Mouse (Mus musculus) limb, embryonic 15.5 days (tissue): ENCODE data around the gene Sprr2e. TPM values are rescaled to one million over a fixed set of nuclear protein-coding genes. Genes with fewer than 3 reads are reported as not detected.

Experiments used
- polyA plus RNA-seq: library from polyadenylated mRNA; unstranded; fragments of >200 nt; fragmentation: Nextera tagmentation; extraction: Ambion mirVana; gene quantifications from 2 replicates; pipeline ENCODE4 v1.2.1, GENCODE M21; 2015

The Sprr2e gene
- polyA plus RNA-seq, 1 experiment from 2014 or later: not detected

Other genes with a start within 250 kb of the Sprr2e start
- gene Prr9, start 228.2 kb upstream of the Sprr2e start, polyA plus RNA-seq: 50.8 and 59.6 TPM in 2 replicates
- not detected in 2 replicates for gene Lelp1, start 209.4 kb upstream of the Sprr2e start, polyA plus RNA-seq
- gene Sprr2a1, start 136.3 kb upstream of the Sprr2e start, polyA plus RNA-seq: 0.21 and 0.27 TPM in 2 replicates
- 10.6 and 16.9 TPM in 2 replicates for gene Sprr2a2, start 136.2 kb upstream of the Sprr2e start, polyA plus RNA-seq
- gene Sprr2a3, start 66.7 kb upstream of the Sprr2e start, polyA plus RNA-seq: 0.26 and 1.0 TPM in 2 replicates
- gene Sprr2b, start 35.5 kb upstream of the Sprr2e start, polyA plus RNA-seq: 0.91 and 3.6 TPM in 2 replicates
- 0.92 and 1.6 TPM in 2 replicates for gene Sprr2d, start 13.0 kb upstream of the Sprr2e start, polyA plus RNA-seq
- gene Sprr2f, start 13.0 kb downstream of the Sprr2e start, polyA plus RNA-seq: not detected in 2 replicates
- gene Sprr2h, start 33.5 kb downstream of the Sprr2e start, polyA plus RNA-seq: 1.2 and 4.9 TPM in 2 replicates
- not detected in 2 replicates for gene Sprr2i, start 55.8 kb downstream of the Sprr2e start, polyA plus RNA-seq
- gene Sprr2j-ps, start 65.9 kb downstream of the Sprr2e start, polyA plus RNA-seq: 0.46 TPM in 1 of 2 replicates, not detected in the other
- 11.5 and 14.4 TPM in 2 replicates for gene Gm9774, start 77.3 kb downstream of the Sprr2e start, polyA plus RNA-seq
- gene Sprr2k, start 80.4 kb downstream of the Sprr2e start, polyA plus RNA-seq: 1.00 and 1.5 TPM in 2 replicates
- gene Sprr1b, start 86.6 kb downstream of the Sprr2e start, polyA plus RNA-seq: 132 and 137 TPM in 2 replicates
- gene Sprr3, start 106.6 kb downstream of the Sprr2e start, polyA plus RNA-seq: 8.4 and 15.5 TPM in 2 replicates
- 152 and 183 TPM in 2 replicates for gene Sprr1a, start 133.8 kb downstream of the Sprr2e start, polyA plus RNA-seq
- gene Sprr4, start 148.3 kb downstream of the Sprr2e start, polyA plus RNA-seq: not detected in 2 replicates
- gene 2310046K23Rik, start 182.4 kb downstream of the Sprr2e start, polyA plus RNA-seq: 7.9 and 9.3 TPM in 2 replicates
- 19.2 and 25.9 TPM in 2 replicates for gene Ivl, start 221.6 kb downstream of the Sprr2e start, polyA plus RNA-seq
- not detected in 2 replicates for gene Smcp, start 236.9 kb downstream of the Sprr2e start, polyA plus RNA-seq